Mouse (Mus musculus): ENCODE data around the gene Olfr362.
"Not testable (repeated sequence)": the region's sequence is repeated elsewhere in the genome, so short reads cannot be mapped to it uniquely, and the experiment has no call there.

Gene Olfr362

GRCm38 (mm10) chr2:37117810-37118209, at the start of gene Olfr362:
TSS of gene Olfr362 (minus strand) at chr2:37117910.
- no peak for DNase-seq (ENCODE audit: low read depth in 1 of 2, low spot score in 2 of 2)

- no peak for DNase-seq (ENCODE audit: low read depth in 1 of 2, low spot score in 2 of 2)
These were observed 21.3 kb upstream of the Olfr362 start, which contains the start of gene Olfr364-ps1 for GRCm38 (mm10) chr2:37139022-37139421. TSS of gene Olfr364-ps1 (plus strand) at chr2:37139322.

GRCm38 (mm10) chr2:37089190-37089589, 28.5 kb downstream of the Olfr362 start, which contains the start of gene Olfr361:
TSS of gene Olfr361 (minus strand) at chr2:37089290.
- DNase-seq (ENCODE audit: low read depth in 1 of 2, low spot score in 2 of 2), result not testable (repeated sequence)

- DNase-seq (ENCODE audit: low read depth in 1 of 2, low spot score in 2 of 2), result no peak
These were observed 52.3 kb downstream of the Olfr362 start, which contains the start of gene Olfr360 for GRCm38 (mm10) chr2:37065446-37065845. TSS of gene Olfr360 (plus strand) at chr2:37065746.
